Mouse (Mus musculus): ENCODE measurements around the gene Gm45062.

Gm45062 gene

DNA sequence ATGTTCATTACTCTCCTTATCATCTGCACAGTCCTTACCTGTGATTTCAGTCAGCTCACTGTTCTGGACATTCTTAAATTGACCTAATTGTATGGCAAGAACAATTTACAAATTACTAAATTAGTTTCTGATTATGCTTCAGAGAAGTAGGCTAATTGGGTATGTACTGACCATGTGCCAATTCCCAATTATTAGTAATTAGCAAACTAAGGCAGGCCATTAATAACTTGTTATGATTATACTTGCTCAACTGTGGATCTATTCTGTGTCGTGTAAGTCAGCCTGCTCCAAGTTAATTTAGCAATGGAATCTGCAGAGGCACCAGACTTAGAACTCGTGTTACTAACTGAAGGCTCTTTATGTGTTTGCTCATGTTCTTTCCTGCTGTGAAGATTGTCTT, 113.8 kb downstream of the Gm45062 start:
- no peak for DNase-seq

DNA sequence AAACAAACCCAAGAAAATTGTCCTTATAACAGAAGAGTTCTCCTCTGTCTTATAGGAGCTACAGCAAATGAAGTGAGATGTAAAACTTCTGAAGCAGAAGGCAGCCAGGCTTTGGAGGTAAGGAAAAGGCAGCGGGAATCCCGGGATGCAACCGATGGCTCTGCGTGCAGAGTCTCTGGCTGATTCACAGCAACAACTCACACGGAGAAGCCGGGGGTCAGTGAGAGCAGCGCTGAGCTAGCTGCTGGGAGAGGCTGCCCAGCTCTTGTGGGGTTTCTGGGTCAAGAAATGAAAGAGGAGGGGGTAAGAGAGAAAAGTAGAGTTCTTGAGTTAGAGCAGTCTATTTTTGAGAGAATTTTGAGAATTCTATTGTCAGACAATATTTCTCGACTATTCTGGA, 114.6 kb downstream of the Gm45062 start:
- no peak for DNase-seq

DNA sequence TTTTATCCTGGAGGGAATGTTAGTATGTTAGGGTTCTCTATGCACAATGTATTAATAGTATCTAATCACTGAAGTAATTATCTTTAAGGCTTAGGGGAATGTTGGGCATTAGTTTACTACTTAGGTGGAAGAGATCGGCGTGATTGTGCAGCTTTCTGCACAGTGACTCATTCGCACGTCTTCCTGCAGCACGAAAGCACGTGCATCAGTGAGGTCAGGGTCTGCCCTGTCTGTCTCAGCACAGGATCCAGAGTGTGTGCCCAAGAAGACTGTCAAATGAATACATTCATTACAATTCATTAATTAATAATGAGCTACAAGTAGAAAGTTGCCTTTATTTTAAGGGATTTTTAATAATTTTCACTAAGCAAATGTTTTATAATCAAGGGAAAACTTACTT, 115.0 kb downstream of the Gm45062 start:
- no peak for DNase-seq

DNA sequence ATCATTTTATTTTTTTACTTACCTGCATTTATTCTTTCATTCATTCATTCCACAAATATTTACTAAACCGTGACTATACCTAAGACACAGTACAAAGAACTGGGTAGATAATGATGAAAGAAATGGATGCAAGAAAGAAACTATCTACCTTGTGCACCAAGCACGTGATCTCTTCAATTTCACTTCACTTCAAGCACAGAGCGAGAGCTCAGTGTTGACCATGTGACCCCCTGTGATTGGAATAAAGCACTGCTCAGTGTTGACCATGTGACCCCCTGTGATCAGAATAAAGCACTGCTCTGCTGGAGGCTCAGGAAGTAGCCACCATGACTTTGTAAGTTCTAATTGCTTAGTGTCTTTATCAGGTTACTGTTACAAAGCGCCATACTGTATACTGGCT, 115.5 kb downstream of the Gm45062 start:
- DNase-seq = no peak

- no peak for DNase-seq
These were observed 117.1 kb downstream of the Gm45062 start for GRCm38 (mm10) chr6:8376351-8376750.

DNA sequence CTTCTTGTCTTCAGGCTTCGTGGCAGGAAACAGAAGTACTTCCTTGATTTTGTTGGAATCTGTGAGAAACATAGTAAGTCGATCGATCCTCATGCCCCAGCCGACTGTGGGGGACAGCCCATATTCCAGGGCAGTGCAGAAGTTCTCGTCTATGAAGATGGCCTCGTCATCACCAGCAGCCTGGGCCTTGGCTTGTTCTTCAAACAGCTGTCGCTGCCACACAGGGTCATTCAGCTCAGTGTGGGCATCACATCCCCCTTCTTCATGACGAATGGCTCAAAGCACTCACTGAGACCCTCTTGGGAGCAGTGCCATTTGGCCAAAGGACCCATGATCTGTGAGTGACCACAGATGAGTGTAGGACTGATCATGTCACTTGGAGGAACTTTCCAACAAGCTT, 118.4 kb downstream of the Gm45062 start:
- DNase-seq = no peak

DNA sequence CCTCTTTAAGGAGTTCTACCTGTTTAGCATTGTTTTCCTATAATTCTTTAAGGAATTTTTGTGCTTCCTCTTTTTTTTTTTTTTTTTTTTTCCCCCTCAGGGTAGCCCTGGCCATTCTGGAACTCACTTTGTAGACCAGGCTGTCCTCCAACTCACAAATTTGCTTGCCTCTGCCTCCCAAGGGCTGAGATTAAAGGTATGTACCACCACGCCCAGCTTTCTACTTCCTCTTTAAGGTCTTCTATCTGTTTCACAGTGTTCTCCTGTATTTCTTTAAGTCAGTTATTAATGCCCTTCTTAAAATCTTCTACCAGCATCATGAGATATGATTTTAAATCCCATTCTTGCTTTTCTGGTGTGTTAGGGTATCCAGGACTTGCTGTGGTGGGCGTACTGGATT, 130.1 kb downstream of the Gm45062 start:
- DNase-seq = no peak

DNA sequence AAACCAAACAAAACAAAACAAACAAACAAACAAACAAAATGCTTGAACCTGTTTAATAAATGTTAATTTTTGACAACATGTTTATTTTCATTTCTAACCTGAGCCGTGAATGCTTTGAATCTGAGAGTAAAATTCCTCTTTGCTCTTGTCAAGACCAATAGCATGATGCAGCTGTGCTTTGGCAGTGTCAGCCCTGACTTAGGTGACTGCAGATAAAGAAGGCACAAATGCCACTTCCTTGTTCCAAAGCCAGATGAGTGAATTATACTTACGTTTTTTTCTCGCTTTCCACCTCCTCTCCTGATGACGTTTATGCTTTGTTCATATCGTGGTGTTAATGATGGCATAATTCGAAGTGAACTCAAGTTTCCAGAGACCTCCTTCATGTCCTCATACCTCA, 131.0 kb downstream of the Gm45062 start:
- no peak for DNase-seq

DNA sequence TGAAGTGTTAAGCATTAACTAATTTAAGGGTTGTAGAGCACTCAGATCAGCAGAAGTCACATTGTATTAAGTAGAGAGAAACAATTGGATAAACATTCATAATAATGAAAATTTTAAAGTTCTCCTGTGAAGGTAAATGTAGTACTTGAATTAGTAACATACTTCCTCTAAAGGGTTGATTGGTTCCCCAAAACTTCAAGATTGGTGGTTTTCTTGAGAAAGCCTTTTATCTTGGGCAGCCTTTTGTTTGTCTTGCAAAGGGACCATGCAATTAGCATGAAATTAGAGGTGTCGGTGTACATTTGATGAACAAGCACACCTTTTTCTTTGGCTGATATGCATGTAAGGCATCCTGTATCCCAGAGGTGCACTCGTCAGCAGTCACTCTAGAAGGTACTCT, 131.7 kb downstream of the Gm45062 start:
- DNase-seq = no peak

GRCm38 (mm10) chr6:8393029-8393428, 133.8 kb downstream of the Gm45062 start:
- no peak for DNase-seq

GRCm38 (mm10) chr6:8394044-8394443, 134.8 kb downstream of the Gm45062 start:
- no peak for DNase-seq

GRCm38 (mm10) chr6:8395061-8395460, 135.8 kb downstream of the Gm45062 start:
- no peak for DNase-seq

GRCm38 (mm10) chr6:8397252-8397651, 138.0 kb downstream of the Gm45062 start:
- DNase-seq = no peak

DNA sequence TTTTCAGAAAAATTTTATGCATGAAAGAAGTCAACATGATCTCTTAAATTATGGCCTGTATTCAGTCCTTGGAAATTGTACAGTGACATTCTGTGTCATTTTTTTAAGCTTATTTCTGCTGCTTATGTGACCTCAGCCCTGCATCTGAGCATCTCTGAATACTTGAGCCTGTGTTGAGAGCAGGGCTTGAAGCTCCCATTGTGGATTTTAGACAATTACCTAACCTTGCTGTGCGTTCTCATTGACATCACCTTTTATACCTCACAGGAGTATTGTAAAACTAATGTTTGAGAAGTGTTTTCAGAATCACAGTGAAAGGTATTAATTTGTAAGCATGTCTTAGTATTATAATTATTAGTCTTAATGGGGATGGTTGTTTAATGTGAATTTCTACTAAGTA, 140.5 kb downstream of the Gm45062 start:
- no peak for DNase-seq

GRCm38 (mm10) chr6:8403127-8403526, 143.9 kb downstream of the Gm45062 start:
- DNase-seq = no peak

- DNase-seq = no peak
These were observed 146.6 kb downstream of the Gm45062 start for GRCm38 (mm10) chr6:8405844-8406243.

DNA sequence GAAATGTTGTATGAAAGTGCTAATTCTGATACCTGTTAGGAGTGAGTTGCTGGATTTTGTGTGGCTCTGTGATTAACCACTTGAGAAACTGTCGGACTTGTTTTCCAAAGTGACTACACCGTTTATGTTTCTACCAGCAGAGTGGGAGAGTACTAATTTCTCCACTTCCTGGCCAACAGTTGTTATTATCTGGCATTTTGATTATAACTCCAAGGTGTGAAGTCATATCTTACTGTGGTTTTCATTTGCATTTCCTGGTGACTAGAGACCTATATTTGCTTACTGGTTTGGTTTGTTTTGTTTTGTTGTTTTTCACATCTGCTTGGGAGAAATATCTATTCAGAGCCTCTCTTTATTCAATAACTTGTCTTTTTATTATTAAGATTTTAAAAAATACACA, 149.1 kb downstream of the Gm45062 start:
- no peak for DNase-seq

GRCm38 (mm10) chr6:8409865-8410264, 150.6 kb downstream of the Gm45062 start:
- no peak for DNase-seq

DNA sequence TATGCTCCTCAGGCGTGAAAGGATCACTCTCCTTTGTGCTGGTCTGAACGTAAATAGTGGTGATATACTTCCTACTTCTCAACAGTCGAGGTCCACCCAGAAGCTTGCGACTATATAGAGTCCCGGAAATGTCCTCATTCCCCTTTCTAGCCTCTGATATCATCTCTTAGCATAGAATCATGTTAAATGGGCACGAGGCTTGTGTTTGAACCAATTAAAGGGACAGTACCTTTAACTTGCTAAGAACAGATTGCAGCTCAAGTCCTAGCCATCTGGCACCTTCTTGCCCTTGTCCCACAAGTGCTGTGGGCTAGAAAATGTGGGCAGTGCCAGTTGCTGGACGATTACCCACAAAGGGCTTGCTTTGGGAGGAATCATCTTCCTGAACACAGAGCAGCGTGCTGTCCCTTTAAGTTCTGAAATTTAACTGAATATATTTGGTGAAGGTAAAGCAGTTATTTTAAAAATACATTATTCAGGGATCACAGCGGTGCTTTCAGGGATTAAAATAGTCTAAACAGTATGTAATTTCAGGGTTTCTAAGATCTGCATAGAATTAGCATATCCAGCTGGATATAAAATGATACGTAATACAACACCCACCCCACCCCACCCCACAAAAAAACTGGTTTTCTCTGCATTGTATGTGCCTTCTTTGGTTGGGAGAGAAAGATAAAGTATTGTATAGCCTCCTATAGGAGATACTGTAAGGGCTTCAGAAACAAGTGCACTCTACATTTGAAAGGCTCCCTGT, 153.8 kb downstream of the Gm45062 start:
- no peak for DNase-seq

DNA sequence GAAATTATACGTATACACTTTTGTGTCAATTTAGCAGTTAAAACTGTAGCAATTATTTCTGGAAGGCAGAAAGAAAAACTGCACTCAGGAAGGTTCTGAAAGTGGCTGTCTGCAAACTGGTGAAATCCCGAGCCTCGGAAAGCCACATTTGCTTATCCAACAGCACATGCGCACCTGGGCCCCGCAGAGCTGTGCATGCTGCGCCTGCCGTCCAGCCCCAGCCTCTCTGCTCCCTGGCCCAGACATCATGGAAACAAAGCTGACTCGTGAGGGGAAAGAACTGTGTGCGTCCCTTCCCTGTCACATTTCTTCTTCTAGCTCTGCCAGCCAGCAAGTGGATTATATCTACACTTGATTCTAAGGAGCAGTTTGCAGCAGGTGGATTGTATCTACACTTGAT, 154.8 kb downstream of the Gm45062 start:
- DNase-seq = peak in 1 of 2 experiments; percentile 8

- no peak for DNase-seq
These were observed 156.6 kb downstream of the Gm45062 start for GRCm38 (mm10) chr6:8415823-8416222.

- no peak for DNase-seq
These were observed 157.7 kb downstream of the Gm45062 start for GRCm38 (mm10) chr6:8416802-8417569.

- no peak for DNase-seq
These were observed 160.4 kb downstream of the Gm45062 start for GRCm38 (mm10) chr6:8419485-8420186.

DNA sequence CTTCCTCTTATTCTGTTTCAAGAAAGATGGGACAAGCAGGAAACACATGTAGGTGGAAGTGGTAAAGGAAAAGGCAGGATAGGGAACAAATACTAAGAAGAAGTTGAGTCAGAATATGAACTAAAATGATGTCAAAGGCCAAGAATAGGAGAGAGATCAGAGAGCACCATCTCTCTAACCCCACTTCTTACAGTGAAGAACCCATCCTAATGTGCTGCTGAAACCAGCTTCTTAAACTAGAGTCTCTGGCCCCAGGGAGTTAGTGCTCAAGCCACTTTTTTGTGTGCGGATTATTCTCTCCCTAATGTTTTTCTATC, 160.9 kb downstream of the Gm45062 start:
- DNase-seq = no peak

Measured in kidney, postnatal 25 days (tissue).